Mouse (Mus musculus): ENCODE measurements around the gene Josd2. TPM values are rescaled to one million over a fixed set of nuclear protein-coding genes. Genes with fewer than 3 reads are reported as not detected.

The Josd2 gene
- total RNA-seq, 2 experiments from 2014 or later: 76.7 to 77.9 TPM

- DNase-seq (ENCODE audit: low spot score in 2 of 2): no peak
These were observed 29.7 kb downstream of the Josd2 start for GRCm38 (mm10) chr7:44497361-44498055.

- no peak for DNase-seq (ENCODE audit: low spot score in 2 of 2)
These were observed 31.1 kb downstream of the Josd2 start for GRCm38 (mm10) chr7:44498922-44499321.

GRCm38 (mm10) chr7:44500046-44500445, 32.3 kb downstream of the Josd2 start:
- DNase-seq (ENCODE audit: low spot score in 2 of 2): no peak

- peak; percentile 79 to 90 for DNase-seq (ENCODE audit: low spot score in 2 of 2)
These were observed 33.9 kb downstream of the Josd2 start for GRCm38 (mm10) chr7:44501563-44502115.

GRCm38 (mm10) chr7:44507491-44507890, 39.7 kb downstream of the Josd2 start:
- DNase-seq (ENCODE audit: low spot score in 2 of 2): no peak

- no peak for DNase-seq (ENCODE audit: low spot score in 2 of 2)
These were observed 51.6 kb downstream of the Josd2 start for GRCm38 (mm10) chr7:44519240-44519913.

GRCm38 (mm10) chr7:44520990-44521389, 53.2 kb downstream of the Josd2 start:
- DNase-seq (ENCODE audit: low spot score in 2 of 2): no peak

Small RNA genes within 50 kb of the gene (microRNA-seq; reads per million reads assigned to microRNA genes)
- 12.9 to 20.1 reads per million in 2 experiments for gene Mir7052

Other genes starting within 250 kb of the Josd2 start
- gene Klk1, start 242.6 kb upstream of the Josd2 start, total RNA-seq (2021): not detected
- gene Gm36864, start 231.8 kb upstream of the Josd2 start, total RNA-seq (2021): not detected
- 1 to 10 TPM; 1.1 to 1.2 TPM for gene 1700028J19Rik, start 221.3 kb upstream of the Josd2 start, total RNA-seq (2021)
- 10 to 100 TPM; 68.6 to 71.1 TPM for gene 2410002F23Rik, start 221.3 kb upstream of the Josd2 start, total RNA-seq (2021)
- gene Acp4, start 210.6 kb upstream of the Josd2 start, total RNA-seq (2021): not detected
- not detected for gene Gm15517, start 206.5 kb upstream of the Josd2 start, total RNA-seq (2021)
- 1 to 10 TPM; 3.4 to 3.7 TPM for gene Clec11a, start 161.1 kb upstream of the Josd2 start, total RNA-seq (2021)
- gene Shank1, start 157.7 kb upstream of the Josd2 start, total RNA-seq (2021): 100 to 1,000 TPM; 519 to 589 TPM
- gene Syt3, start 83.9 kb upstream of the Josd2 start, total RNA-seq (2021): 10 to 100 TPM; 56.6 to 66.2 TPM
- 1 to 10 TPM in 1 of 2 experiments, under 1 TPM in 1; 0.98 to 2.7 TPM for gene 1700008O03Rik, start 82.2 kb upstream of the Josd2 start, total RNA-seq (2021)
- gene Lrrc4b, start 39.0 kb upstream of the Josd2 start, total RNA-seq (2021): 100 to 1,000 TPM; 284 to 289 TPM
- 1 to 10 TPM; 5.0 to 5.6 TPM for gene Aspdh, start 2.6 kb upstream of the Josd2 start, total RNA-seq (2021)
- gene Emc10, start 28.5 kb downstream of the Josd2 start, total RNA-seq (2021): 100 to 1,000 TPM; 206 to 210 TPM
- 10 to 100 TPM; 15.1 to 15.5 TPM for gene Fam71e1, start 28.6 kb downstream of the Josd2 start, total RNA-seq (2021)
- gene Mybpc2, start 56.7 kb downstream of the Josd2 start, total RNA-seq (2021): under 1 TPM; 0.12 to 0.28 TPM
- gene Spib, start 64.1 kb downstream of the Josd2 start, total RNA-seq (2021): under 1 TPM; 0.12 to 0.21 TPM
- 10 to 100 TPM in 1 of 2 experiments, 1 to 10 TPM in 1; 9.7 to 10.8 TPM for gene Pold1, start 80.9 kb downstream of the Josd2 start, total RNA-seq (2021)
- 10 to 100 TPM; 75.2 to 85.6 TPM for gene Nr1h2, start 86.0 kb downstream of the Josd2 start, total RNA-seq (2021)
- gene Napsa, start 104.4 kb downstream of the Josd2 start, total RNA-seq (2021): under 1 TPM in 1 of 2 experiments, not detected in 1; 0.37 TPM
- 100 to 1,000 TPM in 1 of 2 experiments, 10 to 100 TPM in 1; 94.5 to 111 TPM for gene Kcnc3, start 122.7 kb downstream of the Josd2 start, total RNA-seq (2021)
- gene Myh14, start 202.9 kb downstream of the Josd2 start, total RNA-seq (2021): 10 to 100 TPM; 22.4 to 24.4 TPM
- not detected for gene Izumo2, start 240.8 kb downstream of the Josd2 start, total RNA-seq (2021)

All from left cerebral cortex, adult 18-20 months (tissue).